ENCODE assay signal across 13 mouse cellular contexts in the genomic region with DNA sequence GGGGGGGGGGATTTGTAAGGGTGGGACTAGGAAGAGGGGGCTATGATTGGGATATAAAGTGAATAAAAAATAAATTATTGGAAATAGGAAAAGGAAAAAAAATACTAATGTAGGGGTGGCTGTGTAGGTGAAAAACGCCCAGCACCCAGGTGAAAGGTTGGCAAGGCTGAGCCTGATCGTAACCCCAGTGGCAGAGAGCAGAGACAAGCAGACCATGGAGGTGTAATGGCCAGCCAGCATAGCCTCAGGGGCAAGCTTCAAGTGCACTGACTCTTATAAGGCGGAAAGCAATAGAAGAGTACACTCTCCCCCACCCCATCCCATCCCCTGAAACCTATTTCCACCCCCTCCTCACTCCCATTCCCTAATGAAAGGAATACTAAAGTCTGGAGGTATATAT. TPM values are rescaled to one million over a fixed set of nuclear protein-coding genes. Genes with fewer than 3 reads are reported as not detected.
DNase-seq lines count a peak whose midpoint lies in the region; ATAC-seq lines count a peak whose summit lies in the region.
"Had no signal": no experiment of that assay in that cellular context is flagged by ENCODE, and none has a peak within 500 bp of the region (broad histone marks: within the 10 kb centered on the region; RNA-seq: fewer than 3 reads in every experiment).

No protein-coding gene starts in this region.

- peak overlapping the region; percentile 99; the same call in 1 of the 2 replicates for H3K4me3 ChIP-seq in heart, embryonic 11.5 days (ENCODE audit: low read depth, low read length)
- peak overlapping the region; percentile 99 for H3K4me3 ChIP-seq in midbrain, embryonic 10.5 days
- H3K4me3 ChIP-seq in midbrain, embryonic 16.5 days (ENCODE audit: low read depth, low read length), result no peak overlapping the region
- H3K4me3 ChIP-seq in limb, embryonic 15.5 days, result no peak overlapping the region
- no peak overlapping the region; the same call in 1 of the 2 replicates for H3K4me3 ChIP-seq in stomach, embryonic 16.5 days (replicated peaks; ENCODE audit: low read length)

- H3K9ac ChIP-seq in heart, embryonic 11.5 days (ENCODE audit: low read depth, low read length), result peak overlapping the region; percentile 100; the same call in 1 of the 2 replicates
- H3K9ac ChIP-seq in midbrain, embryonic 16.5 days (ENCODE audit: low read depth, low read length), result no peak overlapping the region
- no peak overlapping the region for H3K9ac ChIP-seq in limb, embryonic 15.5 days
- H3K9ac ChIP-seq in stomach, embryonic 16.5 days (ENCODE audit: low read length), result peak overlapping the region; percentile 94

- WGBS in heart, embryonic 11.5 days (ENCODE audit: insufficient replicate concordance), result 80% methylated on average over 3 of the region's 3 CpGs
- WGBS in midbrain, embryonic 10.5 days, result 78% methylated on average over 3 of the region's 3 CpGs
- WGBS in midbrain, embryonic 16.5 days, result 84% methylated on average over 3 of the region's 3 CpGs
- 78% methylated on average over 3 of the region's 3 CpGs for WGBS in limb, embryonic 15.5 days
- 87% methylated on average over 3 of the region's 3 CpGs for WGBS in stomach, embryonic 16.5 days

- ATAC-seq in heart, embryonic 11.5 days (replicated peaks; ENCODE audit: insufficient number of reproducible peaks, low FRiP score, low TSS enrichment), result no peak
- no peak for ATAC-seq in midbrain, embryonic 16.5 days
- ATAC-seq in limb, embryonic 15.5 days (ENCODE audit: insufficient number of reproducible peaks, low FRiP score, low TSS enrichment, low read depth), result no peak
- ATAC-seq in stomach, embryonic 16.5 days (ENCODE audit: insufficient read depth, low FRiP score), result no peak

- H3K27ac ChIP-seq in heart, embryonic 11.5 days (ENCODE audit: low read depth, low read length), result peak overlapping the region; percentile 93; the same call in 1 of the 2 replicates
- peak overlapping the region; percentile 98 for H3K27ac ChIP-seq in midbrain, embryonic 10.5 days (replicated peaks)
- no peak overlapping the region for H3K27ac ChIP-seq in midbrain, embryonic 16.5 days (ENCODE audit: low read length)
- H3K27ac ChIP-seq in limb, embryonic 15.5 days, result peak overlapping the region; percentile 97; the same call in 1 of the 2 replicates
- peak overlapping the region; percentile 12; the same call in 1 of the 2 replicates for H3K27ac ChIP-seq in stomach, embryonic 16.5 days (ENCODE audit: low read length)

- peaks cover 14% of the 10 kb centered on the region for H3K36me3 ChIP-seq in heart, embryonic 11.5 days (ENCODE audit: control insufficient read depth, insufficient read depth, low read length)
- peaks cover 25% of the 10 kb centered on the region for H3K36me3 ChIP-seq in midbrain, embryonic 10.5 days
- H3K36me3 ChIP-seq in midbrain, embryonic 16.5 days (ENCODE audit: control insufficient read depth, insufficient read depth, low read length), result peaks cover 15% of the 10 kb centered on the region
- peaks cover 22% of the 10 kb centered on the region for H3K36me3 ChIP-seq in limb, embryonic 15.5 days
- peaks cover 18% of the 10 kb centered on the region; the same call in 1 of the 2 replicates for H3K36me3 ChIP-seq in stomach, embryonic 16.5 days (ENCODE audit: control insufficient read depth, insufficient read depth, low read length)

- H3K27me3 ChIP-seq in heart, embryonic 11.5 days (ENCODE audit: control insufficient read depth, insufficient read depth, low read length), result no peaks in the 10 kb centered on the region
- H3K27me3 ChIP-seq in midbrain, embryonic 10.5 days (ENCODE audit: low read depth, poor library complexity, severe bottlenecking), result no peaks in the 10 kb centered on the region
- H3K27me3 ChIP-seq in midbrain, embryonic 16.5 days (ENCODE audit: control insufficient read depth, insufficient read depth, low read depth, low read length), result no peaks in the 10 kb centered on the region
- no peaks in the 10 kb centered on the region for H3K27me3 ChIP-seq in limb, embryonic 15.5 days
- H3K27me3 ChIP-seq in stomach, embryonic 16.5 days (ENCODE audit: control insufficient read depth, insufficient read depth, low read length), result no peaks in the 10 kb centered on the region

- peak overlapping the region; percentile 82 for H3K4me2 ChIP-seq in heart, embryonic 11.5 days
- H3K4me2 ChIP-seq in midbrain, embryonic 16.5 days (ENCODE audit: low read length), result no peak overlapping the region
- H3K4me2 ChIP-seq in limb, embryonic 15.5 days, result peak overlapping the region; percentile 59
- H3K4me2 ChIP-seq in stomach, embryonic 16.5 days (ENCODE audit: low read depth, low read length), result peak overlapping the region; percentile 52

- DNase-seq in heart, adult 18-20 months, result no peak
- no peak for DNase-seq in midbrain, embryonic 10.5 days (ENCODE audit: low spot score)
- no peak for DNase-seq in cerebellum, adult 9-10 months
- DNase-seq in right cerebral cortex, postnatal 4 days, result no peak
- DNase-seq: adrenal gland, adult 2 months; lung, postnatal 36 days had no signal

- peaks cover 15% of the 10 kb centered on the region for H3K4me1 ChIP-seq in heart, embryonic 11.5 days (ENCODE audit: control insufficient read depth, insufficient read depth, low read length)
- H3K4me1 ChIP-seq in midbrain, embryonic 10.5 days, result peaks cover 30% of the 10 kb centered on the region
- peaks cover 20% of the 10 kb centered on the region for H3K4me1 ChIP-seq in midbrain, embryonic 16.5 days (ENCODE audit: control insufficient read depth, insufficient read depth, low read length)
- H3K4me1 ChIP-seq in limb, embryonic 15.5 days, result peaks cover 23% of the 10 kb centered on the region
- H3K4me1 ChIP-seq in stomach, embryonic 16.5 days (ENCODE audit: control insufficient read depth, insufficient read depth, low read length), result peaks cover 18% of the 10 kb centered on the region; the same call in 1 of the 2 replicates

- no peaks in the 10 kb centered on the region for H3K9me3 ChIP-seq in heart, embryonic 11.5 days (replicated peaks; ENCODE audit: control insufficient read depth, low read length)
- no peaks in the 10 kb centered on the region for H3K9me3 ChIP-seq in midbrain, embryonic 10.5 days (replicated peaks)
- no peaks in the 10 kb centered on the region for H3K9me3 ChIP-seq in midbrain, embryonic 16.5 days (replicated peaks; ENCODE audit: control insufficient read depth, low read length, poor library complexity, severe bottlenecking)
- H3K9me3 ChIP-seq in limb, embryonic 15.5 days, result no peaks in the 10 kb centered on the region
- H3K9me3 ChIP-seq in stomach, embryonic 16.5 days (replicated peaks; ENCODE audit: control insufficient read depth, low read length), result no peaks in the 10 kb centered on the region

RNA-seq across cellular contexts. Expression of a gene that starts 0.8 kb away (rescaled TPM):
- 141 and 145 TPM in 2 replicates for polyA plus RNA-seq in heart, embryonic 11.5 days (2014; fragmentation: Nextera tagmentation; extraction: Ambion mirVana)
- total RNA-seq in heart, adult 18-20 months (2021), result 10 to 100 TPM; 68.6 to 69.9 TPM
- 106 and 131 TPM in 2 replicates for polyA plus RNA-seq in midbrain, embryonic 10.5 days (2016; fragmentation: Nextera tagmentation; extraction: Ambion mirVana)
- 145 and 156 TPM in 2 replicates for polyA plus RNA-seq in midbrain, embryonic 16.5 days (2015; fragmentation: Nextera tagmentation; extraction: Ambion mirVana)
- polyA plus RNA-seq in limb, embryonic 15.5 days (2015; fragmentation: Nextera tagmentation; extraction: Ambion mirVana), result 238 and 242 TPM in 2 replicates
- polyA plus RNA-seq in stomach, embryonic 16.5 days (2015; fragmentation: Nextera tagmentation; extraction: Ambion mirVana), result 238 and 248 TPM in 2 replicates

RNA-seq across cellular contexts. Expression of a gene that starts 22.3 kb away (rescaled TPM):
- 14.4 and 17.8 TPM in 2 replicates for polyA plus RNA-seq in heart, embryonic 11.5 days (2014; fragmentation: Nextera tagmentation; extraction: Ambion mirVana)
- total RNA-seq in heart, adult 18-20 months (2021), result 10 to 100 TPM; 32.0 to 35.2 TPM
- 21.3 and 22.6 TPM in 2 replicates for polyA plus RNA-seq in midbrain, embryonic 10.5 days (2016; fragmentation: Nextera tagmentation; extraction: Ambion mirVana)
- 9.9 and 10.6 TPM in 2 replicates for polyA plus RNA-seq in midbrain, embryonic 16.5 days (2015; fragmentation: Nextera tagmentation; extraction: Ambion mirVana)
- polyA plus RNA-seq in limb, embryonic 15.5 days (2015; fragmentation: Nextera tagmentation; extraction: Ambion mirVana), result 16.0 and 17.4 TPM in 2 replicates
- 13.3 and 13.8 TPM in 2 replicates for polyA plus RNA-seq in stomach, embryonic 16.5 days (2015; fragmentation: Nextera tagmentation; extraction: Ambion mirVana)

RNA-seq across cellular contexts. Expression of a gene that starts 49.8 kb away (rescaled TPM):
- 0.96 TPM in 1 of 2 replicates, not detected in the other for polyA plus RNA-seq in heart, embryonic 11.5 days (2014; fragmentation: Nextera tagmentation; extraction: Ambion mirVana)
- not detected for total RNA-seq in heart, adult 18-20 months (2021)
- 0.11 TPM in 1 of 2 replicates, not detected in the other for polyA plus RNA-seq in midbrain, embryonic 10.5 days (2016; fragmentation: Nextera tagmentation; extraction: Ambion mirVana)
- not detected in 2 replicates for polyA plus RNA-seq in midbrain, embryonic 16.5 days (2015; fragmentation: Nextera tagmentation; extraction: Ambion mirVana)
- not detected in 2 replicates for polyA plus RNA-seq in limb, embryonic 15.5 days (2015; fragmentation: Nextera tagmentation; extraction: Ambion mirVana)
- 0.10 TPM in 2 replicates for polyA plus RNA-seq in stomach, embryonic 16.5 days (2015; fragmentation: Nextera tagmentation; extraction: Ambion mirVana)
- total RNA-seq: adrenal gland, adult 2 months; gastrocnemius, adult 18-20 months; layer of hippocampus, adult 8-10 months had no signal
- polyA plus RNA-seq: adrenal gland, adult 2 months; cortical plate, adult 2 months had no signal

Comparison
In these comparisons a context has a peak if more than half of its experiments do, and no peak if none do; other contexts are left out.
1. H3K4me3 ChIP-seq: peak in heart, embryonic 11.5 days (single experiment) and midbrain, embryonic 10.5 days (single experiment); none in midbrain, embryonic 16.5 days (single experiment), limb, embryonic 15.5 days (single experiment) and stomach, embryonic 16.5 days (single experiment).
2. H3K9ac ChIP-seq: peak in heart, embryonic 11.5 days (single experiment) and stomach, embryonic 16.5 days (single experiment); none in midbrain, embryonic 16.5 days (single experiment) and limb, embryonic 15.5 days (single experiment).